Mouse (Mus musculus): ENCODE measurements at regions not wholly inside any gene's neighbourhood (a gene's known extent, or its start where the extent isn't known, plus 50 kb on each side); places are given as distances from the start of the nearest gene placed in this dataset.

DNA sequence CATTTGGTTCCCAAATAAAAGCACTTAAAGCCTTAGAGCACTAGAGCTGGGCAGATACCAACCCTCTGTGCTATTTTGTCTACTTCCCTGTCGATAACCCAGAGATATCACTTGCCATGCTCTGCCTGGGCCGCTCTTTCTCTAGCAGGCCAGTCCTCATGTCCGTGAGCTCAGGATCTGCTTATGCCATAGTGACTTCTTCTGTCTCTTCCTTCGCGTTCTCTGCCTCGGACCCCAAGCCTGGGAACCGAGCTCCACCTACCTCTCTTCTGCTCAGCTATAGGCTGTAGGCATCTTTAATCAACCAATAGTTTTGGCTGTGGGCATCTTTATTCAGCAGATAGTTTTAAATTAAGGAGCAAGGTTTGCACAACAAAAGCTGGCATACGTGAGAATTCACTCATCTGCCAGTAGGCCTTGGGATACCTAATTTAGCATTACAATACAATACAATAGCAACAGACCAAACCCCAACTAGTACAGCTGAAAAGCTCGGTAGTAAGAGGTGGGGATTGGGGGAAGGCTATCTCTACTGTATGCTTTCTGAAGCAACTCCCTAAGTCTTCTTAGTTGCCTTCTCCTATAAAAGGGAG, 72.0 kb upstream of the Eomes start:
- DNase-seq (ENCODE audit: low spot score in 2 of 2): no peak

- DNase-seq (ENCODE audit: low spot score in 2 of 2): no peak
Measured at GRCm38 (mm10) chr9:118416032-118416431, 62.0 kb upstream of the Eomes start.

- no peak for DNase-seq (ENCODE audit: low spot score in 2 of 2)
Measured at GRCm38 (mm10) chr9:118416475-118416874, 61.5 kb upstream of the Eomes start.

GRCm38 (mm10) chr9:118424344-118424743, 53.7 kb upstream of the Eomes start:
- DNase-seq (ENCODE audit: low spot score in 2 of 2): no peak
